Mouse (Mus musculus): ENCODE results near the gene Rsu1. TPM values are rescaled to one million over a fixed set of nuclear protein-coding genes. Genes with fewer than 3 reads are reported as not detected.

Gene Rsu1
- polyA plus RNA-seq, 1 experiment from 2014 or later, result 61.6 TPM

GRCm38 (mm10) chr2:13206367-13206766 is 64.8 kb downstream of the Rsu1 start:
- ATAC-seq (ENCODE audit: low read depth), result no peak
- Histone ChIP-seq H3K4me1 (ENCODE audit: control insufficient read depth, insufficient read depth, low read length) (no peaks in the 10 kb centered on the region), H3K4me2 (ENCODE audit: low read depth, low read length) (no peak overlapping the region), H3K4me3 (ENCODE audit: low read depth, low read length) (no peak overlapping the region), H3K9ac (replicated peaks; ENCODE audit: low read depth, low read length) (no peak overlapping the region), H3K27ac (ENCODE audit: low read depth, low read length) (no peak overlapping the region), H3K27me3 (ENCODE audit: control insufficient read depth, insufficient read depth, low read length) (0 out of 2 replicates have a peak, but pooled peaks cover 4% of the 10 kb centered on the region), H3K36me3 (ENCODE audit: control insufficient read depth, insufficient read depth, low read length) (no peaks in the 10 kb centered on the region), H3K9me3 (ENCODE audit: control insufficient read depth, low read length) (no peaks in the 10 kb centered on the region)
- WGBS, result 74% methylated on average over 8 of the region's 8 CpGs

DNA sequence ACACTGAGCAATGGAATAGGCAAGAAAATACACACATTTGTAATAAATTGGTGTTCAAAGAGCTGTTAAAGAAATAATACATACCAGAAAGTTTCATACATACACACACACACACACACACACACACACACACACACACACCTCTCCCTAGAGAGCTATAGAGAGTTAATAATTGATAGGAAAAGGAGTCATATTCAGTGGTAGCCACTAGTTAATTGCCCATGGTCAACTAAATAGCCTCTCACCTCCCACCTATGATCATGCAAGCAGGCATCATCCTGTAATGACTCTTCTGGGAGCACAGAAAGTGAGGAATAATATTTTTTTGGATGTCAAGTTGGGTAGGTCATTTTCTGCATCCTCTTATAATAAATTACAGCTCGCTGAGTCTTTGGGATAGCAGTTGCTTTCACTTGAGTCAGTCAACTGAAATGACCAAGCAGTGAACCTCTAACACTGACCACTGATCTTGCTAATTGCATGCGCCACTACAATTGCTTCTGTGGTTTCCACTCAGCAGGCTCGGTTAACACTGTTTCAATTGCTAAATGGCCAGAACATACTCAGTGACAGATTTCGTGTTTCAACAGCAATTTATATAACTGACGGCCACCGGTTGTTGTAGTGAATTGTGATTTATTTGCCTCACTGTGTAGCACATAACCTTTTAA is 68.3 kb downstream of the Rsu1 start:
- Histone ChIP-seq H3K9ac (replicated peaks; ENCODE audit: low read depth, low read length) (no peak overlapping the region), H3K4me3 (ENCODE audit: low read depth, low read length) (no peak overlapping the region), H3K4me2 (ENCODE audit: low read depth, low read length) (no peak overlapping the region), H3K27me3 (ENCODE audit: control insufficient read depth, insufficient read depth, low read length) (0 out of 2 replicates have a peak, but pooled peaks cover 6% of the 10 kb centered on the region), H3K9me3 (ENCODE audit: control insufficient read depth, low read length) (no peaks in the 10 kb centered on the region), H3K36me3 (ENCODE audit: control insufficient read depth, insufficient read depth, low read length) (no peaks in the 10 kb centered on the region), H3K4me1 (ENCODE audit: control insufficient read depth, insufficient read depth, low read length) (no peaks in the 10 kb centered on the region), H3K27ac (ENCODE audit: low read depth, low read length) (no peak overlapping the region)
- WGBS, result 12% methylated on average over 6 of the region's 6 CpGs
- no peak for ATAC-seq (ENCODE audit: low read depth)

- no peak overlapping the region for H3K4me2 ChIP-seq (ENCODE audit: low read depth, low read length)
- ATAC-seq (ENCODE audit: low read depth), result no peak
- no peaks in the 10 kb centered on the region for H3K4me1 ChIP-seq (ENCODE audit: control insufficient read depth, insufficient read depth, low read length)
- no peaks in the 10 kb centered on the region for H3K36me3 ChIP-seq (ENCODE audit: control insufficient read depth, insufficient read depth, low read length)
- no peaks in the 10 kb centered on the region for H3K9me3 ChIP-seq (ENCODE audit: control insufficient read depth, low read length)
- H3K27me3 ChIP-seq (ENCODE audit: control insufficient read depth, insufficient read depth, low read length), result 0 out of 2 replicates have a peak, but pooled peaks cover 2% of the 10 kb centered on the region
- H3K9ac ChIP-seq (replicated peaks; ENCODE audit: low read depth, low read length), result no peak overlapping the region
- H3K27ac ChIP-seq (ENCODE audit: low read depth, low read length), result no peak overlapping the region
- WGBS, result 80% methylated on average over 7 of the region's 7 CpGs
- H3K4me3 ChIP-seq (ENCODE audit: low read depth, low read length), result no peak overlapping the region
Measured at GRCm38 (mm10) chr2:13199713-13200112, 71.5 kb downstream of the Rsu1 start.

DNA sequence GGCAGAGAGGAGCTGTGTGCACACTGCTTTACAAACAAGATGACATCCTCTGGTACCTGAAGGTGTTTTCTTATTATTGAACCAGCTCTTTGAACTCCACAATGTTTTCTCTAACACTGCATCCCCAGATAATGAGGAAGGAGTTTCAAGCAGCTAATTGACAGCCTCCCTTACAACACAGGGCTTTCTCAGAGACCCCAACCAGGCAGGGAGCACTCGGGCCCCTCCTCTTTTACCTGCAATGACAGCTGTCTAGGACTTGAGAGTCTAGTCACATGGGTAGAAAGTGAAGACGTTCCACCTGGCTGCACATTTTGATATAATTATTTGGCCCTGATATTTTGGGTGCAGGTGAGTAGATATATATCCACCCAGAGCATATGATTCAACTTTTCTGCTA is 72.2 kb downstream of the Rsu1 start:
- no peak for ATAC-seq (ENCODE audit: low read depth)
- 75% methylated on average over 2 of the region's 2 CpGs for WGBS

GRCm38 (mm10) chr2:13195540-13195939 is 75.7 kb downstream of the Rsu1 start:
- no peaks in the 10 kb centered on the region for H3K9me3 ChIP-seq (ENCODE audit: control insufficient read depth, low read length)
- H3K36me3 ChIP-seq (ENCODE audit: control insufficient read depth, insufficient read depth, low read length), result no peaks in the 10 kb centered on the region
- no peaks in the 10 kb centered on the region for H3K4me1 ChIP-seq (ENCODE audit: control insufficient read depth, insufficient read depth, low read length)
- no peak overlapping the region for H3K27ac ChIP-seq (ENCODE audit: low read depth, low read length)
- WGBS, result 35% methylated on average over 7 of the region's 7 CpGs
- 0 out of 2 replicates have a peak, but pooled peaks cover 2% of the 10 kb centered on the region for H3K27me3 ChIP-seq (ENCODE audit: control insufficient read depth, insufficient read depth, low read length)
- no peak for ATAC-seq (ENCODE audit: low read depth)
- no peak overlapping the region for H3K4me2 ChIP-seq (ENCODE audit: low read depth, low read length)
- H3K4me3 ChIP-seq (ENCODE audit: low read depth, low read length), result no peak overlapping the region
- H3K9ac ChIP-seq (replicated peaks; ENCODE audit: low read depth, low read length), result no peak overlapping the region

More for the DNA sequence above, 72.2 kb downstream of the Rsu1 start:
- Histone ChIP-seq H3K4me1 (ENCODE audit: control insufficient read depth, insufficient read depth, low read length) (no peaks in the 10 kb centered on the region), H3K9me3 (ENCODE audit: control insufficient read depth, low read length) (no peaks in the 10 kb centered on the region), H3K4me2 (ENCODE audit: low read depth, low read length) (no peak overlapping the region), H3K9ac (replicated peaks; ENCODE audit: low read depth, low read length) (no peak overlapping the region), H3K4me3 (ENCODE audit: low read depth, low read length) (no peak overlapping the region), H3K27ac (ENCODE audit: low read depth, low read length) (no peak overlapping the region), H3K27me3 (ENCODE audit: control insufficient read depth, insufficient read depth, low read length) (0 out of 2 replicates have a peak, but pooled peaks cover 2% of the 10 kb centered on the region), H3K36me3 (ENCODE audit: control insufficient read depth, insufficient read depth, low read length) (no peaks in the 10 kb centered on the region)

- Histone ChIP-seq H3K4me1 (ENCODE audit: control insufficient read depth, insufficient read depth, low read length) (no peaks in the 10 kb centered on the region), H3K27ac (ENCODE audit: low read depth, low read length) (no peak overlapping the region), H3K27me3 (ENCODE audit: control insufficient read depth, insufficient read depth, low read length) (no peaks in the 10 kb centered on the region), H3K9ac (replicated peaks; ENCODE audit: low read depth, low read length) (no peak overlapping the region), H3K4me2 (ENCODE audit: low read depth, low read length) (no peak overlapping the region), H3K4me3 (ENCODE audit: low read depth, low read length) (no peak overlapping the region), H3K36me3 (ENCODE audit: control insufficient read depth, insufficient read depth, low read length) (no peaks in the 10 kb centered on the region), H3K9me3 (ENCODE audit: control insufficient read depth, low read length) (no peaks in the 10 kb centered on the region)
- ATAC-seq (ENCODE audit: low read depth), result no peak
- 95% methylated on average over 1 of the region's 1 CpGs for WGBS
Measured at GRCm38 (mm10) chr2:13192157-13192556, 79.1 kb downstream of the Rsu1 start.

- Histone ChIP-seq H3K36me3 (ENCODE audit: control insufficient read depth, insufficient read depth, low read length) (no peaks in the 10 kb centered on the region), H3K4me2 (ENCODE audit: low read depth, low read length) (no peak overlapping the region), H3K27me3 (ENCODE audit: control insufficient read depth, insufficient read depth, low read length) (no peaks in the 10 kb centered on the region), H3K4me3 (ENCODE audit: low read depth, low read length) (no peak overlapping the region), H3K4me1 (ENCODE audit: control insufficient read depth, insufficient read depth, low read length) (no peaks in the 10 kb centered on the region), H3K9ac (replicated peaks; ENCODE audit: low read depth, low read length) (no peak overlapping the region), H3K27ac (ENCODE audit: low read depth, low read length) (no peak overlapping the region), H3K9me3 (ENCODE audit: control insufficient read depth, low read length) (no peaks in the 10 kb centered on the region)
- no peak for ATAC-seq (ENCODE audit: low read depth)
- WGBS, result 55% methylated on average over 4 of the region's 4 CpGs
Measured at GRCm38 (mm10) chr2:13190767-13191166, 80.4 kb downstream of the Rsu1 start.

DNA sequence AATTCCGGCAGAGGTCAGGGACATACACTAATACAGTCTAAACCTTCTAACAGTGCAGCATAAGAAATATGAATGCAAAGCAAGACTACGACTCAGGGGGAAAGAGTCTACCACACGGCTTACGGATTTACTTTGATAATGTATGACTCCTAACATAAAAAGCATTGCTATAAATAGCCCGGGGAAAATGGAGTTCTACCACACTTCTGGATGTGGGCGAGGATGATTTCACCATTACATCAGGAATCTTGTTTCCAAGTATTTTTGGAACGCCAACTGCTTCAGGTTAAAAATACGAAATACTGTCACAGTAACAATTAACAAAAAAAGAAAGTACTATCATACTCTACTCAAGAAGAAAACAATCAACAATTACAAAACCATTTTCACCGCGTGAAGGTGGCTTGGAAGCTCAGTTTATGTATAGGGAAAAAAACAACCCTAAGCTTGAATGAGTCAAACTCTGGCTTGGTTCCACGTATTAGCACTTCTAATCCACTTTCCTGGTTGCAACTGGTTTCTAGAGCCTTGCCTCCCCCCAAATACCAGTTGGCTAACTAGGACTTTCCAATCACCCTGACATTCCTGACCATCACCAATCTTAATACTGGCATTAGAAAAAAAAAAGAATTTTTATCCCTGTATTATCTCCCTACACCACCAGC is 82.3 kb downstream of the Rsu1 start:
- Histone ChIP-seq H3K4me2 (ENCODE audit: low read depth, low read length) (no peak overlapping the region), H3K4me1 (ENCODE audit: control insufficient read depth, insufficient read depth, low read length) (no peaks in the 10 kb centered on the region), H3K27me3 (ENCODE audit: control insufficient read depth, insufficient read depth, low read length) (no peaks in the 10 kb centered on the region), H3K27ac (ENCODE audit: low read depth, low read length) (no peak overlapping the region), H3K36me3 (ENCODE audit: control insufficient read depth, insufficient read depth, low read length) (no peaks in the 10 kb centered on the region), H3K9me3 (ENCODE audit: control insufficient read depth, low read length) (no peaks in the 10 kb centered on the region), H3K9ac (replicated peaks; ENCODE audit: low read depth, low read length) (no peak overlapping the region), H3K4me3 (ENCODE audit: low read depth, low read length) (no peak overlapping the region)
- no peak for ATAC-seq (ENCODE audit: low read depth)
- whole genome bisulfite sequencing, result 93% methylated on average over 11 of the region's 11 CpGs

DNA sequence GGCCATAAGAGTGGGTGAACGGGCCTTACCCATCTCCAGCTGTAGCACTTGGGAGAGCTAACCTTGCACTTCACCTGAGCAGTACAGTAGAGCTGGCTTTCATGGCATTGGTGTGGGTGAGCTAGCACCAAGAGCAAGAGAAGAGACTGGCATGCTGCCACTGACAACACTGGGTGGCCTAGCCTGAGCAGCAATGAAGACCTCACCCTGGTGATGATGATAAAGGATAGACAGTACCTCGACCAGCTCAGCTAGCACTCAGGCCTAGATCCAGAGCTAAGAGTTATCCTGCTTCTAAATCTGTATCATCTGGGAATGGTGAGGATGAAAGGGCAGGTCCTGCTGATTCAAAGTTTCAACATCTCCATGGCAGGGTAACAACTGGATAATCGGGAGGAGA is 88.1 kb downstream of the Rsu1 start:
- no peak overlapping the region for H3K9ac ChIP-seq (replicated peaks; ENCODE audit: low read depth, low read length)
- no peak overlapping the region for H3K4me3 ChIP-seq (ENCODE audit: low read depth, low read length)
- no peaks in the 10 kb centered on the region for H3K36me3 ChIP-seq (ENCODE audit: control insufficient read depth, insufficient read depth, low read length)
- H3K27me3 ChIP-seq (ENCODE audit: control insufficient read depth, insufficient read depth, low read length), result no peaks in the 10 kb centered on the region
- 93% methylated on average over 3 of the region's 3 CpGs for WGBS
- no peaks in the 10 kb centered on the region for H3K9me3 ChIP-seq (ENCODE audit: control insufficient read depth, low read length)
- H3K27ac ChIP-seq (ENCODE audit: low read depth, low read length), result no peak overlapping the region
- no peak overlapping the region for H3K4me2 ChIP-seq (ENCODE audit: low read depth, low read length)
- 0 out of 2 replicates have a peak, but pooled peaks have one; percentile 17 for ATAC-seq (ENCODE audit: low read depth)
- no peaks in the 10 kb centered on the region for H3K4me1 ChIP-seq (ENCODE audit: control insufficient read depth, insufficient read depth, low read length)

All from neural tube, embryonic 14.5 days (tissue).